Mouse (Mus musculus) liver, embryonic 13.5 days (tissue): Measurements from ENCODE around the gene Mas1. TPM values are rescaled to one million over a fixed set of nuclear protein-coding genes. Genes with fewer than 3 reads are reported as not detected.

Source experiments
- ATAC-seq: fragments of 200-750 bp; cut with Nextera tagmentation; 2 replicates; pipeline ENCODE4 v1.8.0; 2017; ENCODE audit warnings: low read depth, mild to moderate bottlenecking, moderate number of reproducible peaks, moderate library complexity
- DNase-seq: peaks from one replicate; pipeline ENCODE4 v3.0.0; 2022
- H3K27ac ChIP-seq: fragments of 300-500 bp; sonication (generic); 2 replicates; pipeline ENCODE4 v1.5.1; 2015; ENCODE audit warnings: moderate library complexity, mild to moderate bottlenecking, inconsistent platforms
- H3K27me3 ChIP-seq: fragments of 300-500 bp; sonication (generic); 2 replicates; pipeline ENCODE4 v1.6.1; 2015; ENCODE audit warnings: mild to moderate bottlenecking, inconsistent platforms
- H3K36me3 ChIP-seq: fragments of 300-500 bp; sonication (generic); 2 replicates; pipeline ENCODE4 v1.6.1; 2015; ENCODE audit warnings: mild to moderate bottlenecking, inconsistent platforms
- H3K4me1 ChIP-seq: fragments of 300-500 bp; sonication (generic); replicated peaks from 2 replicates; pipeline ENCODE4 v1.6.1; 2015; ENCODE audit warnings: inconsistent platforms
- H3K4me2 ChIP-seq: fragments of 300-500 bp; sonication (generic); 2 replicates; pipeline ENCODE4 v1.6.1; 2015; ENCODE audit warnings: inconsistent platforms, mild to moderate bottlenecking, moderate library complexity
- H3K4me3 ChIP-seq: fragments of 300-500 bp; sonication (generic); replicated peaks from 2 replicates; pipeline ENCODE4 v1.5.1; 2015; ENCODE audit warnings: mild to moderate bottlenecking, inconsistent platforms
- H3K9ac ChIP-seq: fragments of 300-500 bp; sonication (generic); 2 replicates; pipeline ENCODE4 v1.6.1; 2015; ENCODE audit warnings: mild to moderate bottlenecking, inconsistent platforms
- H3K9me3 ChIP-seq: fragments of 300-500 bp; sonication (generic); replicated peaks from 2 replicates; pipeline ENCODE4 v1.6.1; 2016; ENCODE audit warnings: inconsistent platforms
- WGBS: fragments of 180-500 bp; shearing (Covaris S2); methylation state at CpG from one replicate; pipeline ENCODE4 v1.1.7; 2015; ENCODE audit not compliant: insufficient replicate concordance; 5-methylcytosine and 5-hydroxymethylcytosine counted together
- microRNA-seq: library from miRNA; unstranded; fragments of <30 nt; microRNA quantifications from one replicate; pipeline ENCODE4, GENCODE M21; 2016
- polyA plus RNA-seq: library from polyadenylated mRNA; unstranded; fragments of >200 nt; fragmentation: Nextera tagmentation; extraction: Ambion mirVana; gene quantifications from 2 replicates; pipeline ENCODE4 v1.2.1, GENCODE M21; 2015

Mas1 gene
- polyA plus RNA-seq, 1 experiment from 2014 or later = not detected

DNA sequence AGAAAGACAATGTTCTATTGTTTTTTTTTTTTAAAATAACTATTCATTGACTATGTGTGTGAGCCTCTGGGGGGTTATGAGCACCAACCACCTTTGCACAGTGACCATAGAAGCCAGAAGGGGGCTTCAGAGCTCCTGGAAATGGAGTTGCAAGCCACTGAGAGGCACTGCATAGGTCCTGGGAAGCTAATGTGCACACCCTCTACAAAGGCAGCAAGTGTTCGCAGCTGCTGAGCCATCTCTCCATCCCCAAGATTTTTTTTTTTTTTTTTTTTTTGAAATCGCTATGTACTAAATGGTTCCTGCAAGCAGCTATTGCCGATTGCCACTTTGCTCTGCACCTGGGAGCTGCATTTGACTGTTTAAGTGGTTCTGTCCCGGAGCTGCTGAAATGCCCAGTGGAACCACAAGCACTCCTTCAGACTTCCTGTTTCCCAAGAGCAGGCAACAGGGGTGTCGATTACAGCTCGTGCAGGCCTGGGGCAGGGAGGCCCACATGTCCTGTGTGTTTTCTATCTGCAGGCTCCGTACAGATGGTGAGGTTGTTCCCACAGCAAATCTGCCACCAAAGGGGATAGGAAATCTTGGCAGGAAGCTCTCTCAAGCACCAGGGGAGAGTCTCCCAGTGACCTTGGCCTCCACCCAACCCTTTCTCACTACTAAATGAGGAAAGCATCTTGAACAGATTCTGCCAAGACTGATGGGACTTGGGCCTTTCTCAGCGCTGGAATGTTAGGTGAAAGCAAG is 74.1 kb downstream of the Mas1 start:
- Histone ChIP-seq H3K27ac (peak overlapping the region; percentile 43; the same call in 1 of the 2 replicates), H3K4me1 (peaks cover 73% of the 10 kb centered on the region), H3K4me2 (no peak overlapping the region), H3K4me3 (no peak overlapping the region), H3K36me3 (0 out of 2 replicates have a peak, but pooled peaks cover under 1% of the 10 kb centered on the region), H3K9ac (no peak overlapping the region), H3K27me3 (no peaks in the 10 kb centered on the region), H3K9me3 (no peaks in the 10 kb centered on the region)
- 27% methylated on average over 8 of the region's 8 CpGs for WGBS
- DNase-seq = no peak
- no peak for ATAC-seq

DNA sequence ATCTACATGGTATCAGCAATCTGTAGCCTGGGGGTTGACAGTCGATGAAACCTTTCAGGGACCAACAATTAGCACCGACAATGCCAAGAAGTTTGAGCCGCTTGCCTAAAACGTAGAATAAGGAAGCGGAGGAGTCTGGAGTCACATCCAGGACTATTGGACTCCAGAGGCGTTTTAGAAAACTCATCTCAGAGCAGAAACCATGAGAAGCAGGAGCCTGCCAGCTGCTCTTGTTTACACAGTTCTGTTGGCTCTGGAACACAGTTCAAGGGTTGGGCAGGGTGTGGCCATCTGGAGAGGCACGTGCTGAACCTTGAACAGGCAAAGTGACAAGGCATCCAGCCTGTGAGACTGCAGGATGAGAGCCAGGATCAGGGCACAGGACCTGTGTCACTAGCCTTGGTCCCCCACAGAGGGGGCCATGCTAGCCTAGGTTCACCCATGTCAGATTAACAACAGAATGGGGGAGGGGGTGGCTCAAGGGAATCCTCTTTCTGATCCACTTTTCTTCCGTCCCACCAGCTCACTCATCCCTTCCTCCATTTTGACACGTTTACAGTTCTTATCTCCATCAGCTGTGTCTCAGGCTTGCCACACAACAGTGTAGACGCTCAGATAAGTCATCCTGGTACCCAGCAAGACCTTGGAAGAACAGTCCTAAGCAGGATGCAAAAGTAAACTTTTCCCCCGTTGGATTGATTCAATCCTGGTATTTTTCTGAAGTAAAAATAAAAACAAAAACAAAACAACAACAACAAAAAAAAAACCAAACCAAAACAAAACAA is 75.3 kb downstream of the Mas1 start:
- peak overlapping the region; percentile 50 for H3K27ac ChIP-seq
- 0 out of 2 replicates have a peak, but pooled peaks cover 4% of the 10 kb centered on the region for H3K36me3 ChIP-seq
- ATAC-seq (peak; percentile 82), DNase-seq (no peak)
- no peak overlapping the region for H3K4me3 ChIP-seq
- 40% methylated on average over 11 of the region's 11 CpGs for WGBS
- no peaks in the 10 kb centered on the region for H3K9me3 ChIP-seq
- H3K9ac ChIP-seq = no peak overlapping the region
- H3K27me3 ChIP-seq = no peaks in the 10 kb centered on the region
- H3K4me2 ChIP-seq = peak overlapping the region; percentile 28; the same call in 1 of the 2 replicates
- H3K4me1 ChIP-seq = peaks cover 71% of the 10 kb centered on the region

DNA sequence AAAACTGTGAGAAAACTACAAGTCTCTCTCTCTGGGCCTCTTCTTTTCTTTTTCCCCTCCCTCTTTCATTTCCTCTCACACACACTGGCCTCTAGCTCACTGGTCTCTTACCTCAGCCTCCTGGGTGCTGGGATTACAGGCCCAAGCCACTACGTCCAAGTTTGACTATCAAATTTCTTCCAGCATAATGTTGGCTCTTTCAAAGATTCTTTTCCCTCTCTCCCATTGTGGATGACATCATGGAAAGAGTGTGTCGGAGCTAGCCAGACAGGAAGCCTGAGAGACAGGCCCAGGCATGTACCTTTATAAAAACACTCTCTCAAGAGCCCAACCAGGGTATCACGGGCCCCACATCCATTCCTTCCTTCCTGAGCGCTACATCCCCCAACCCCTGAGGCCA is 76.5 kb downstream of the Mas1 start:
- Histone ChIP-seq H3K27me3 (no peaks in the 10 kb centered on the region), H3K9me3 (no peaks in the 10 kb centered on the region), H3K4me3 (no peak overlapping the region), H3K27ac (peak overlapping the region; percentile 79), H3K4me2 (no peak overlapping the region), H3K36me3 (0 out of 2 replicates have a peak, but pooled peaks cover 7% of the 10 kb centered on the region), H3K4me1 (peaks cover 63% of the 10 kb centered on the region), H3K9ac (no peak overlapping the region)
- ATAC-seq = no peak
- DNase-seq = no peak
- WGBS = 43% methylated on average over 4 of the region's 4 CpGs

DNA sequence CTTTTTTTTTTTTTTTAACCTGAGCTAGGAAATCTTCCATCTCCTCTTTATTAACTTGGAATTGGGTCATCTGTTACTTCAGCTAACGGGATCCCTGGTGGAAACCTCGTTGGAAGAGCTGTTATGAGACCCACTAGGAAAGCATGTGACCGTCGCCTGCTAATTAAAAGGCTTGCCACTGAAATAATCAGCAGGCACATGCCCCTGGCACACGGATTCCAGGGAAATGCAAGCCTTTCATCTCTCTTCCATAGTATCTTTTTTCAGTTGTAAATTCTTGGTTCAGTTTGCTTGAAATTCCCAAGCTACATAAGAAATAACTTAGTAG is 76.9 kb downstream of the Mas1 start:
- no peaks in the 10 kb centered on the region for H3K27me3 ChIP-seq
- H3K4me1 ChIP-seq = peaks cover 59% of the 10 kb centered on the region
- H3K9ac ChIP-seq = no peak overlapping the region
- no peak overlapping the region for H3K4me2 ChIP-seq
- peaks cover 10% of the 10 kb centered on the region; the same call in 1 of the 2 replicates for H3K36me3 ChIP-seq
- 44% methylated on average over 5 of the region's 5 CpGs for WGBS
- ATAC-seq (no peak), DNase-seq (no peak)
- H3K27ac ChIP-seq = peak overlapping the region; percentile 79
- no peak overlapping the region for H3K4me3 ChIP-seq
- no peaks in the 10 kb centered on the region for H3K9me3 ChIP-seq

Small RNAs within 50 kb of the gene (microRNA-seq; reads per million reads assigned to microRNA genes)
- gene Gm24085 = not detected

Other genes with a start within 250 kb of the Mas1 start
- not detected in 2 replicates for gene Slc22a1, start 192.3 kb downstream of the Mas1 start, polyA plus RNA-seq
- gene Igf2r, start 98.5 kb downstream of the Mas1 start, polyA plus RNA-seq = 13.8 and 17.4 TPM in 2 replicates
- gene Mrgprh, start 7.9 kb upstream of the Mas1 start, polyA plus RNA-seq = not detected in 2 replicates
- gene Pnldc1, start 42.1 kb upstream of the Mas1 start, polyA plus RNA-seq = 0.40 and 0.66 TPM in 2 replicates
- 346 and 426 TPM in 2 replicates for gene Tcp1, start 47.6 kb upstream of the Mas1 start, polyA plus RNA-seq
- gene Mrpl18, start 48.2 kb upstream of the Mas1 start, polyA plus RNA-seq = 184 and 197 TPM in 2 replicates
- gene Acat3, start 72.5 kb upstream of the Mas1 start, polyA plus RNA-seq = 1.9 and 2.6 TPM in 2 replicates
- 87.7 and 104 TPM in 2 replicates for gene Acat2, start 92.6 kb upstream of the Mas1 start, polyA plus RNA-seq
- 63.4 and 69.1 TPM in 2 replicates for gene Wtap, start 126.0 kb upstream of the Mas1 start, polyA plus RNA-seq
- 146 and 149 TPM in 2 replicates for gene Sod2, start 138.7 kb upstream of the Mas1 start, polyA plus RNA-seq
- not detected in 2 replicates for gene Gpr31b, start 184.2 kb upstream of the Mas1 start, polyA plus RNA-seq
- gene Tcp10b, start 193.0 kb upstream of the Mas1 start, polyA plus RNA-seq = not detected in 2 replicates